Mouse (Mus musculus): ENCODE measurements around the gene Lipo2. TPM values are rescaled to one million over a fixed set of nuclear protein-coding genes. Genes with fewer than 3 reads are reported as not detected.
A peak's percentile ranks its signal among the peaks of the same experiment; 100 is the strongest.
"Not testable (repeated sequence)": the region's sequence is repeated elsewhere in the genome, so short reads cannot be mapped to it uniquely, and the experiment has no call there.

Lipo2 gene
- total RNA-seq (2015; ENCODE audit: low replicate concordance) = not detected in 2 replicates
- total RNA-seq (2017; ENCODE audit: low replicate concordance) = not detected in 2 replicates

- not testable (repeated sequence) for ATAC-seq (replicated peaks; ENCODE audit: low FRiP score, poor library complexity, severe bottlenecking)
These were observed at the start of gene Lipo2 for GRCm38 (mm10) chr19:33751259-33751658. Lipo2 (minus strand) TSS chr19:33751359.

DNA sequence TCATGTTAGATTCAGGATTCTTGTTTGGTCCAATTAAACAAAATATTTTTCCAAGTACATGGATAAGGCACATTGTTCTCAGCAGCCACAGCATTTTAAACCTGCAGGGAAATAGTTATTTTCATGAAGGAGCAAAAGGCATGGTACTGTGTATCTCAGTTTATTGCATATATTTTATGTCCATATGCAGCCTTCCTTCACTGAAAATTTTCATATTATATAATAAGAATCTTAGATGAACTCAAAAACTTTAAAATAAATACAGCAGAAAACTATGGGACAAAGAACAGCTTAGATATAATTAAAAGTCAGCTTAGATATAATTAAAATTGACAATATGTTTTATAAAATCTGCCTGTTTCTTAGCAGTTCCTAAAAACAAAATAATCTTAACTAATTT lies 36.2 kb upstream of the Lipo2 start, which contains the start of gene Lipo1:
TSS of gene Lipo1 (minus strand) at position 101 of the 400 bp plus-strand sequence.
- ATAC-seq (replicated peaks; ENCODE audit: low FRiP score, poor library complexity, severe bottlenecking) = not testable (repeated sequence)

DNA sequence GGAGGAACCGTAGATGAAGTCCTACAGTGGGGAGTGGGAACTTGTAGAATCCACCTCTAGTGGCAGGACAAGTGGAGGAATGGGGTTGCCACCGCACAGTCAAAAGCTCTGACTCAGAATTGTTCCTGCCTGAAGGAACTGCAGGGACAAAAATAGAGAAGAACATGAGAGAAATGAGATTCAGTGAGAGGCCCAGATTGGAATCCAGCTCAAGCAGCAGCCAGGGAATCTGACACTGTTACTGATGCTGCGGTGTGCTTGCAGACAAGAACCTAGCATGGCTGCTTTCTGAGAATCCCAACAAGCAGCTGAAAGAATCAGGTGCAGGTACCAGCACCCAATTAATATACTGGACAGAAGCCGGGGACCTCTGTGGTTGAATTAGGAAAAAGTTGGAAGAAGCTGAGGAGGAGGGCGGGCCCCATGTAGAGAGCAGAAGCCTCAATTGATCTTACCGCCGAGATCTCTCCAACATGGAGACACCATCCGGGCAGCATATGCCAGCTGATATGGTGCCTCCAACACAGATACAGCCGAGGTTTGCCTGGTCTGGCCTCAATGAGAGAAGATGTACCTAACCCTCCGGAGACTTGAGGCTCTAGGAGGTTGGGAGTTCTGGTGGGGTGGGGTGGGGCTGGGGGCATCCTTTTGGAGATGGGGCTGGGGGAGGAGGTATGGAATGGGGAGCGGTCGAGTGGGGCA lies 35.6 kb upstream of the Lipo2 start:
- no peak for ATAC-seq (replicated peaks; ENCODE audit: low FRiP score, poor library complexity, severe bottlenecking)

GRCm38 (mm10) chr19:33761287-33762086 lies 10.3 kb upstream of the Lipo2 start, which contains the start of gene Lipo3:
Lipo3 (minus strand) TSS chr19:33761951.
- peak; percentile 25; the same call in 1 of the 2 replicates for ATAC-seq (replicated peaks; ENCODE audit: low FRiP score, poor library complexity, severe bottlenecking)

Other genes starting within 250 kb of the Lipo2 start
- not detected in 2 replicates for gene Lipo4, start 233.6 kb downstream of the Lipo2 start, total RNA-seq (2015; ENCODE audit: low replicate concordance)
- gene Lipo4, start 233.6 kb downstream of the Lipo2 start, total RNA-seq (2017; ENCODE audit: low replicate concordance) = not detected in 2 replicates
- gene Gm8978, start 126.1 kb downstream of the Lipo2 start, total RNA-seq (2015; ENCODE audit: low replicate concordance) = not detected in 2 replicates
- gene Gm8978, start 126.1 kb downstream of the Lipo2 start, total RNA-seq (2017; ENCODE audit: low replicate concordance) = not detected in 2 replicates
- gene Lipo3, start 10.6 kb upstream of the Lipo2 start, total RNA-seq (2015; ENCODE audit: low replicate concordance) = 0.72 and 3.4 TPM in 2 replicates
- not detected in 2 replicates for gene Lipo3, start 10.6 kb upstream of the Lipo2 start, total RNA-seq (2017; ENCODE audit: low replicate concordance)
- not detected in 2 replicates for gene Lipo1, start 36.1 kb upstream of the Lipo2 start, total RNA-seq (2015; ENCODE audit: low replicate concordance)
- gene Lipo1, start 36.1 kb upstream of the Lipo2 start, total RNA-seq (2017; ENCODE audit: low replicate concordance) = not detected in 2 replicates
- gene Lipf, start 209.8 kb upstream of the Lipo2 start, total RNA-seq (2015; ENCODE audit: low replicate concordance) = not detected in 2 replicates
- gene Lipf, start 209.8 kb upstream of the Lipo2 start, total RNA-seq (2017; ENCODE audit: low replicate concordance) = not detected in 2 replicates

Measured in erythroid progenitor cell, adult 5-6 weeks (primary cell).